Mouse (Mus musculus): ENCODE measurements around the gene Taf1. TPM values are rescaled to one million over a fixed set of nuclear protein-coding genes. Genes with fewer than 3 reads are reported as not detected.

Taf1 gene
- total RNA-seq, 4 experiments from 2014 or later, result 7.0 to 10.3 (median 8.4) TPM

Other genes with a start within 250 kb of the Taf1 start
- gene Nlgn3, start 233.6 kb upstream of the Taf1 start, total RNA-seq (2022), result under 1 TPM in 2 of 4 experiments, not detected in 2; 0.03 to 0.18 TPM
- gene Gjb1, start 156.4 kb upstream of the Taf1 start, total RNA-seq (2022), result under 1 TPM in 3 of 4 experiments, not detected in 1; 0.17 to 0.35 (median 0.18) TPM
- 10 to 100 TPM in 2 of 4 experiments, 1 to 10 TPM in 2; 7.7 to 15.5 (median 11.4) TPM for gene Zmym3, start 111.9 kb upstream of the Taf1 start, total RNA-seq (2022)
- gene Nono, start 103.4 kb upstream of the Taf1 start, total RNA-seq (2022), result 10 to 100 TPM; 30.2 to 40.7 (median 37.7) TPM
- 100 to 1,000 TPM; 107 to 143 (median 129) TPM for gene Itgb1bp2, start 83.6 kb upstream of the Taf1 start, total RNA-seq (2022)
- 10 to 100 TPM; 58.9 to 75.0 (median 72.6) TPM for gene Ogt, start 107.3 kb downstream of the Taf1 start, total RNA-seq (2022)
- not detected for gene Cxcr3, start 201.5 kb downstream of the Taf1 start, total RNA-seq (2022)

Data from gastrocnemius, adult 8-10 months (tissue).